Mouse (Mus musculus): ENCODE data around the gene Hist1h3g. TPM values are rescaled to one million over a fixed set of nuclear protein-coding genes. Genes with fewer than 3 reads are reported as not detected.

Gene Hist1h3g
- polyA plus RNA-seq, 1 experiment: 0.92 TPM

DNA sequence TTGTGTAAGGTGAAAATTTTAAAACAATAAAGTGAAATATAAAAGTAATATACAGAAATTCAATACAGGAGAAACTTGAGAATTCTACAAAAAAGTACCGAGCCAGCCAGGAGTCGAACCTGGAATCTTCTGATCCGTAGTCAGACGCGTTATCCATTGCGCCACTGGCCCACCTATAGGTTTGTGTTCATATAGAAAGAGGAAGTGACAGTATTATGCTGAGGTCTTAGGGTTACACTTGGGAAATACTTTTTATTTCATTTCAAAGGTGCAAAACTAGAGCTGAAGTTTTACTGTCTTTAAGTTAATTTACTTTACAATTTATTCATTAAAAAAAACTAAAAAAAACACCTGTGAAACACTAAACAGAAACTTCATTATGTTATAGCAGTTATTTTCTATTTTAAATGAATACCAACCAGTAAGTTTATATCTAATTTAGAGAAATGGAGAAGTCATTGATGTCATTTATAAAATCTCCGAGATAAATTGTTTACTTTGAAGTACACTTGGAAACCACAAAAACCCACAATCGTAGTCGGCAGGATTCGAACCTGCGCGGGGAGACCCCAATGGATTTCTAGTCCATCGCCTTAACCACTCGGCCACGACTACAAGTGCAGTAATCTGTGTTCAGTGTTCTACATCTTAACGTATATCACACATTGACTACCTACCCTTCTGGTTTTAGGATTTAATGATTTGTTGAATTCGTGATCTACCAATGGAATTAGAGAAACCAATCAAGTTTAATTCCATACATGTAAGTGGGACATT, 34.6 kb upstream of the Hist1h3g start:
- TF ChIP-seq POLR2A (IDR thresholded peaks at IDR 0.05; ENCODE audit: extremely low read depth, insufficient read depth, low read length): no peak
- no peak for TF ChIP-seq CTCF (IDR thresholded peaks at IDR 0.05; ENCODE audit: extremely low read depth, insufficient read depth, low read length)
- H3K27ac ChIP-seq (ENCODE audit: insufficient read depth, low read length): no peak overlapping the region
- H3K4me3 ChIP-seq (ENCODE audit: insufficient read depth, low read length): no peak overlapping the region
- no peaks in the 10 kb centered on the region for H3K4me1 ChIP-seq (ENCODE audit: control insufficient read depth, insufficient read depth, low read length)

DNA sequence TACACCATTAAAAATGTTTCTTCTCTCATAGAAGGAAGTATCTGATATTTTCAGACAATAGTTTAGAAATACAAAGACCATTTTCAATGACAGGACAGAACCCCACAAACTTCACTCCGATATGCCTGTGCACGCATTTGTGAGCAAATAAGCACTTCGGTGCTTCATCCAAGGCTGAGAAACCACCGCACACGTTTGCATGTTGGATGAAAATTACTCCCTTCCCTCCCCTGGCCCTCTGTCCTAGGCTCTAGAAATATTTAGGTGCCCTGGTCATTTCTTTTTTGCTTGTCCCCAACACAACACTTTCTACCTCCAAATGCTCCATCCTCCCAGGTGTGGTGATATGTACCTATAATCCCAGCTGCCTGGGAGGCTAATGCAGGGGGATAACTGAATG, 33.7 kb upstream of the Hist1h3g start:
- Histone ChIP-seq H3K27ac (ENCODE audit: insufficient read depth, low read length) (no peak overlapping the region), H3K4me1 (ENCODE audit: control insufficient read depth, insufficient read depth, low read length) (no peaks in the 10 kb centered on the region), H3K4me3 (ENCODE audit: insufficient read depth, low read length) (no peak overlapping the region)
- no peak for TF ChIP-seq POLR2A (IDR thresholded peaks at IDR 0.05; ENCODE audit: extremely low read depth, insufficient read depth, low read length)
- TF ChIP-seq CTCF (IDR thresholded peaks at IDR 0.05; ENCODE audit: extremely low read depth, insufficient read depth, low read length): no peak

DNA sequence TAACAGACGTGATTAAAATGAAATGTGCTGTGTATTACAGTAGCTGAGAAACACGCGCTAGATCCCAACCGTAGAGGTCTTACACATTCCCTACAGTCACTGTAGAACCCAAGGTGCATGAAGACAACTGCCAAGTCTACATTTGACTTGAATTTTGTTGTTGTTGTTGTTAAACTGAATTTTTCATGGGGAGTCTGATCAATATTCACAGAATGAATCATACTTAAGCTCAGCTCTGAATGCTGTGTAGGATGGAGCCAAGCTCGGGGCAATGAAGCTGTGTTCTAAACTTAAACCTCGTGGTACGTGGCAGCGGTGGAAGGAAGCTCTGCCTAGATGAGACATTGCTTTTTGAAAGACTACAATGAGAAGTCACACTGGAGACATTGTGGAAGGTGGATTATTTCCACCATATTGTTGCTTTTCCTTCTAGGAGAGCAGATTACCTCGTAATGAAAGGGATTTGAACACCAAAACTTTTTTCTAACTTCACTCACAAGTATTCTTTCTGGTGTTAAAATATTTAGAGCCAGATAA, 33.1 kb upstream of the Hist1h3g start:
- Histone ChIP-seq H3K27ac (ENCODE audit: insufficient read depth, low read length) (no peak overlapping the region), H3K4me1 (ENCODE audit: control insufficient read depth, insufficient read depth, low read length) (no peaks in the 10 kb centered on the region), H3K4me3 (ENCODE audit: insufficient read depth, low read length) (no peak overlapping the region)
- TF ChIP-seq POLR2A (IDR thresholded peaks at IDR 0.05; ENCODE audit: extremely low read depth, insufficient read depth, low read length) (no peak), CTCF (IDR thresholded peaks at IDR 0.05; ENCODE audit: extremely low read depth, insufficient read depth, low read length) (no peak)

DNA sequence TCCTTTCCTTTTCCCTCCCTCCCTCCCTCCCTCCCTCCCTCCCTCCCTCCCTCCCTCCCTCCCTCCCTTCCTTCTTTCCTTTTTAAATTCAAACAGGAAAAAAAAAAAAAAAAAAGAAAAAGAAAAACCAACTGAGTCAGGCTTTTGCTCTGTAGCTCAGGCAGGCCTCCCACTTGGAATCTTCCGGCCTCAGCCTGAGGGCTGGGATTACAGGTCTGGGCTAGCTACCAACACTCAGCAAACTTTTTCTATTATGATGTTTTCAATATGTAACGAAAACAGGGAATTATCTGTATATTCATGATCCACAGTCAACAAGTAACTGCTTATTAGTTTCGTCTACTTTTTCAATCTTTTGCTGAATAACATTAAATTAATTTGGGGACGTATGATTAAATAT, 32.3 kb upstream of the Hist1h3g start:
- TF ChIP-seq POLR2A (IDR thresholded peaks at IDR 0.05; ENCODE audit: extremely low read depth, insufficient read depth, low read length) (no peak), CTCF (IDR thresholded peaks at IDR 0.05; ENCODE audit: extremely low read depth, insufficient read depth, low read length) (no peak)
- H3K27ac ChIP-seq (ENCODE audit: insufficient read depth, low read length): no peak overlapping the region
- no peak overlapping the region for H3K4me3 ChIP-seq (ENCODE audit: insufficient read depth, low read length)
- H3K4me1 ChIP-seq (ENCODE audit: control insufficient read depth, insufficient read depth, low read length): no peaks in the 10 kb centered on the region

DNA sequence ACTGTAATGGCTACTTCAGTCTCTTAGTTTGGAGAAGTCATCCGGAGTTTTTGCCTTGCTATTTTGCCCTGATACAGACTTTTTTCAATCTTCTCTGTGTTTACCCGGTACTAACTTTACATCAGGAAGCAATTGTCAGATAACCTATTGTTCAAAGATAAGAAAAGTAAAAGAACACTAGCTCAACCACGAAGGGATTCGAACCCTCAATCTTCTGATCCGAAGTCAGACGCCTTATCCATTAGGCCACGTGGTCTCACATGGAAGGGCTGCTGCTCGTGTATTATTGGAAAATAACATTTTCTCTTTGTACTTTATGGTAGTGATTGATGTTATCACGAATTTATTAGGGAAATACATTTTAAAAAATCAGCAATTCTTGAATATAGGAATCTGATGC, 31.4 kb upstream of the Hist1h3g start:
- no peak overlapping the region for H3K4me3 ChIP-seq (ENCODE audit: insufficient read depth, low read length)
- no peak overlapping the region for H3K27ac ChIP-seq (ENCODE audit: insufficient read depth, low read length)
- no peak for TF ChIP-seq CTCF (IDR thresholded peaks at IDR 0.05; ENCODE audit: extremely low read depth, insufficient read depth, low read length)
- no peak for TF ChIP-seq POLR2A (IDR thresholded peaks at IDR 0.05; ENCODE audit: extremely low read depth, insufficient read depth, low read length)

DNA sequence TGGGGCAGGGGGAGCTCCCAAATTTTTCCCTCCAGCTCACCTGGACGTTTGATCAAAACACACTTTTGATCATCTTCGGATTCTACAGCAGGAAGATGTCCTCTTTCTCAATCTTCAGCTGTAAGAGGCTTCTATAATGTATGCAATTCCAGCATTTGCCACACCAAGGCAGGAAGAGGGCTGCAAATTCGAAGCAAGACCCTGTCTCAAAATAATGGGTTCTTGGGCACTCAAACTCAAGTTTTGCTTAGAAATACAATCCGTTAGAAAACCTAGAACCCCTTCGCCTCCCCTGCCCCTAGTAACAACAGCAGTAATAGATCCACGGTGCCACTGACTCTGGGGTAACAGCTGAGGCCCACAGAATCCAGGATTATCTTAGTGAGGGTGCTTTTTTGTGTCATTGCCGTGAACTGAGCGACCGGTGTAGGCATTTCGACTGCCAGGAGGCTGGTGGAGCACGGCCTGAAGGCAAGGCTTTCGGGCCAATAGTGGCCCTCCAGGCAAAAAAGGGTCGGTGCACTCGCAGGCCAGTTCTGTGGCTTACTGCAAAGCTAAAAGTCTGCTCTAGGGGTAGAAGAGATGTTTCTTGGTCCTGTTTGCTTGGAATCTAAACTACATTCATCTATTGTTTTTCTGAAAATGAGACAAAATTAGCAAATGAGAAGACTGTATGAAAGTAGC, 29.4 kb upstream of the Hist1h3g start:
- TF ChIP-seq CTCF (IDR thresholded peaks at IDR 0.05; ENCODE audit: extremely low read depth, insufficient read depth, low read length) (no peak), POLR2A (IDR thresholded peaks at IDR 0.05; ENCODE audit: extremely low read depth, insufficient read depth, low read length) (no peak)
- no peak overlapping the region for H3K4me3 ChIP-seq (ENCODE audit: insufficient read depth, low read length)
- H3K27ac ChIP-seq (ENCODE audit: insufficient read depth, low read length): no peak overlapping the region
- no peaks in the 10 kb centered on the region for H3K4me1 ChIP-seq (ENCODE audit: control insufficient read depth, insufficient read depth, low read length)

More for the DNA sequence above, 31.4 kb upstream of the Hist1h3g start:
- no peaks in the 10 kb centered on the region for H3K4me1 ChIP-seq (ENCODE audit: control insufficient read depth, insufficient read depth, low read length)

DNA sequence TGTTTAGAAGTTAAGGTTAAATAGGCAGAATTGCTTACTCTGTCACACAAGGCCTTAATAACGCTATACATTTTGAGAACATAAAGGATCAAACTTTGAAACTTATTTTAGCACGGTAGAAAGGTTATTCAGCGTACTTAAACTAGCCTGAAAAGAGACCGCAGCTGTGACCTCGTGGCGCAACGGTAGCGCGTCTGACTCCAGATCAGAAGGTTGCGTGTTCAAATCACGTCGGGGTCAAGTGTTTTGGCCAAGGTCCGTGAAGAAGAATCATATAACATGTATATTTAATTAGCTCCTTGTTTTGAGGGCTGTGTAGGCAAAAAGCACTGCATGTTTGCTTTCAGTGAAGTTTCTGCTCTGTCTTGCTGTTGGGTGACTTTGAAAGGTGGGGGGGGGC, 28.9 kb upstream of the Hist1h3g start:
- Histone ChIP-seq H3K4me1 (ENCODE audit: control insufficient read depth, insufficient read depth, low read length) (no peaks in the 10 kb centered on the region), H3K4me3 (ENCODE audit: insufficient read depth, low read length) (no peak overlapping the region), H3K27ac (ENCODE audit: insufficient read depth, low read length) (no peak overlapping the region)
- TF ChIP-seq CTCF (IDR thresholded peaks at IDR 0.05; ENCODE audit: extremely low read depth, insufficient read depth, low read length) (no peak), POLR2A (IDR thresholded peaks at IDR 0.05; ENCODE audit: extremely low read depth, insufficient read depth, low read length) (no peak)

DNA sequence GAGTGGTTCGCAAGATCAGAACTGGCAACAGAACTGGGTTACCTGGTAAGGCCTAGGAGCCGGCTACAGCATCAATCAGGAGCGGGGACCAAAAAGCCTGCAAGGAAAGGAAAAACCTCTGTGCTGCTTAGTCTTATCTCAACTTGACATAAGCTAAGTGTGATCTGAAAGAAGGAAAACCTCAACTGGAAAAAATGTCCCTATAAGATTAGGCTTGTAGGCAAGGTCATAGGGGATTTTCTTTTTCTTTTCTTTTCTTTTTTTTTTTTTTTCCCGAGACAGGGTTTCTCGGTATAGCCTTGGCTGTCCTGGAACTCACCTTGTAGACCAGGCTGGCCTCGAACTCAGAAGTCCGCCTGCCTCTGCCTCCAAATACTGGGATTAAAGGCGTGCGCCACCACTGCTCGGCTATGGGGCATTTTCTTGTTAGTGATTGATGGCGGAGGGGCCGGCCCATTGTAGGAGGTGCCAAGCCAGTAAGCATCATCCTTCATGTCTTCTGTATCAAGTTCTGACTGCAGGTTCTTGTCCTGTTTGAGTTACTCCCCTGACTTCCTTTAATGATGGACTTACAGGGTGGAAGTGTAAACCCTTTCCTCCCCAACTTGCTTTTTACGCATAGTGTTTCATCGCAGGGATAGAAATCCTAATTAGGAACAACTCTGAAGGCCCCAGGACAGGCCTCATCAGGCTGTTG, 28.3 kb upstream of the Hist1h3g start:
- H3K27ac ChIP-seq (ENCODE audit: insufficient read depth, low read length): no peak overlapping the region
- H3K4me3 ChIP-seq (ENCODE audit: insufficient read depth, low read length): no peak overlapping the region
- no peak for TF ChIP-seq POLR2A (IDR thresholded peaks at IDR 0.05; ENCODE audit: extremely low read depth, insufficient read depth, low read length)
- TF ChIP-seq CTCF (IDR thresholded peaks at IDR 0.05; ENCODE audit: extremely low read depth, insufficient read depth, low read length): no peak
- H3K4me1 ChIP-seq (ENCODE audit: control insufficient read depth, insufficient read depth, low read length): no peaks in the 10 kb centered on the region

DNA sequence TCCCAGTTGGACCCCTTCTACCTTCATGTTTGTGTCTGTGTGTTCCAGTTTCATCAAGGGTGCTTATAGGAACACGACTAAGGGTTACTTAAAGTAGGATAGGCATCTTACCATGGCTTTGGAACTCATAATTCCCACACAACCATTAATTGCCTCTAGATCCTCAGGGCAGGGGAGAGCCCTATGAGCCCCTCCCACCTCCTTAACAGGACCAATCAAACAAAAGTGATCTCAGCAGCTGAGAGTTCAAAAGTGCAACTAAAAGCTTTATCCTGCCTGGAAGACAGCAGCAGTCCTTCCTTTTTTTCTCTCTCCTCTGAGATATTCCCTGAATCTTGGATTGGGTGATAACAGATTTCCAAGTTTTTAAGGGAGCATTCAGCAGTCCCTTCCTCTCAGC, 25.1 kb upstream of the Hist1h3g start:
- Histone ChIP-seq H3K4me3 (ENCODE audit: insufficient read depth, low read length) (no peak overlapping the region), H3K27ac (ENCODE audit: insufficient read depth, low read length) (no peak overlapping the region), H3K4me1 (ENCODE audit: control insufficient read depth, insufficient read depth, low read length) (no peaks in the 10 kb centered on the region)
- no peak for TF ChIP-seq CTCF (IDR thresholded peaks at IDR 0.05; ENCODE audit: extremely low read depth, insufficient read depth, low read length)
- no peak for TF ChIP-seq POLR2A (IDR thresholded peaks at IDR 0.05; ENCODE audit: extremely low read depth, insufficient read depth, low read length)

Data from cortical plate, adult 2 months (tissue).